Mouse (Mus musculus): ENCODE measurements around the gene Grik3. TPM values are rescaled to one million over a fixed set of nuclear protein-coding genes. Genes with fewer than 3 reads are reported as not detected.

The Grik3 gene
- polyA plus RNA-seq, 1 experiment, result 0.08 TPM

- H3K4me3 ChIP-seq (ENCODE audit: insufficient read depth, low read length), result no peak overlapping the region
- no peak for TF ChIP-seq CTCF (IDR thresholded peaks at IDR 0.05; ENCODE audit: low read depth, low read length)
- TF ChIP-seq POLR2A (IDR thresholded peaks at IDR 0.05; ENCODE audit: borderline replicate concordance, low read depth, low read length), result no peak
- H3K4me1 ChIP-seq (ENCODE audit: control insufficient read depth, insufficient read depth, low read length), result no peaks in the 10 kb centered on the region
Measured at GRCm38 (mm10) chr4:125491505-125492121, 1.1 kb downstream of the Grik3 start.

GRCm38 (mm10) chr4:125492122-125492505, 1.6 kb downstream of the Grik3 start:
- TF ChIP-seq POLR2A (IDR thresholded peaks at IDR 0.05; ENCODE audit: borderline replicate concordance, low read depth, low read length), result no peak
- TF ChIP-seq CTCF (IDR thresholded peaks at IDR 0.05; ENCODE audit: low read depth, low read length), result no peak
- Histone ChIP-seq H3K27ac (ENCODE audit: insufficient read depth, low read depth, low read length) (no peak overlapping the region), H3K4me3 (ENCODE audit: insufficient read depth, low read length) (no peak overlapping the region), H3K4me1 (ENCODE audit: control insufficient read depth, insufficient read depth, low read length) (no peaks in the 10 kb centered on the region)

More at GRCm38 (mm10) chr4:125491505-125492121, 1.1 kb downstream of the Grik3 start:
- no peak overlapping the region for H3K27ac ChIP-seq (ENCODE audit: insufficient read depth, low read depth, low read length)

- TF ChIP-seq CTCF (IDR thresholded peaks at IDR 0.05; ENCODE audit: low read depth, low read length) (no peak), POLR2A (IDR thresholded peaks at IDR 0.05; ENCODE audit: borderline replicate concordance, low read depth, low read length) (no peak)
- Histone ChIP-seq H3K4me1 (ENCODE audit: control insufficient read depth, insufficient read depth, low read length) (no peaks in the 10 kb centered on the region), H3K4me3 (ENCODE audit: insufficient read depth, low read length) (no peak overlapping the region), H3K27ac (ENCODE audit: insufficient read depth, low read depth, low read length) (no peak overlapping the region)
Measured at GRCm38 (mm10) chr4:125492706-125493105, 2.2 kb downstream of the Grik3 start.

- no peaks in the 10 kb centered on the region for H3K4me1 ChIP-seq (ENCODE audit: control insufficient read depth, insufficient read depth, low read length)
- no peak overlapping the region for H3K4me3 ChIP-seq (ENCODE audit: insufficient read depth, low read length)
- TF ChIP-seq CTCF (IDR thresholded peaks at IDR 0.05; ENCODE audit: low read depth, low read length) (no peak), POLR2A (IDR thresholded peaks at IDR 0.05; ENCODE audit: borderline replicate concordance, low read depth, low read length) (no peak)
- no peak overlapping the region for H3K27ac ChIP-seq (ENCODE audit: insufficient read depth, low read depth, low read length)
Measured at GRCm38 (mm10) chr4:125493124-125493523, 2.6 kb downstream of the Grik3 start.

GRCm38 (mm10) chr4:125495477-125495876, 5.0 kb downstream of the Grik3 start:
- Histone ChIP-seq H3K27ac (ENCODE audit: insufficient read depth, low read depth, low read length) (no peak overlapping the region), H3K4me3 (ENCODE audit: insufficient read depth, low read length) (no peak overlapping the region), H3K4me1 (ENCODE audit: control insufficient read depth, insufficient read depth, low read length) (no peaks in the 10 kb centered on the region)
- TF ChIP-seq POLR2A (IDR thresholded peaks at IDR 0.05; ENCODE audit: borderline replicate concordance, low read depth, low read length) (no peak), CTCF (IDR thresholded peaks at IDR 0.05; ENCODE audit: low read depth, low read length) (no peak)

GRCm38 (mm10) chr4:125497001-125497400, 6.5 kb downstream of the Grik3 start:
- no peaks in the 10 kb centered on the region for H3K4me1 ChIP-seq (ENCODE audit: control insufficient read depth, insufficient read depth, low read length)
- no peak overlapping the region for H3K4me3 ChIP-seq (ENCODE audit: insufficient read depth, low read length)
- TF ChIP-seq CTCF (IDR thresholded peaks at IDR 0.05; ENCODE audit: low read depth, low read length) (no peak), POLR2A (IDR thresholded peaks at IDR 0.05; ENCODE audit: borderline replicate concordance, low read depth, low read length) (no peak)
- H3K27ac ChIP-seq (ENCODE audit: insufficient read depth, low read depth, low read length), result no peak overlapping the region

- TF ChIP-seq POLR2A (IDR thresholded peaks at IDR 0.05; ENCODE audit: borderline replicate concordance, low read depth, low read length) (no peak), CTCF (IDR thresholded peaks at IDR 0.05; ENCODE audit: low read depth, low read length) (no peak)
- Histone ChIP-seq H3K4me1 (ENCODE audit: control insufficient read depth, insufficient read depth, low read length) (no peaks in the 10 kb centered on the region), H3K27ac (ENCODE audit: insufficient read depth, low read depth, low read length) (no peak overlapping the region), H3K4me3 (ENCODE audit: insufficient read depth, low read length) (no peak overlapping the region)
Measured at GRCm38 (mm10) chr4:125497471-125497870, 7.0 kb downstream of the Grik3 start.

GRCm38 (mm10) chr4:125498866-125499265, 8.4 kb downstream of the Grik3 start:
- Histone ChIP-seq H3K4me3 (ENCODE audit: insufficient read depth, low read length) (no peak overlapping the region), H3K27ac (ENCODE audit: insufficient read depth, low read depth, low read length) (no peak overlapping the region), H3K4me1 (ENCODE audit: control insufficient read depth, insufficient read depth, low read length) (no peaks in the 10 kb centered on the region)
- TF ChIP-seq CTCF (IDR thresholded peaks at IDR 0.05; ENCODE audit: low read depth, low read length), result no peak
- TF ChIP-seq POLR2A (IDR thresholded peaks at IDR 0.05; ENCODE audit: borderline replicate concordance, low read depth, low read length), result no peak

GRCm38 (mm10) chr4:125502861-125503260, 12.4 kb downstream of the Grik3 start:
- H3K4me1 ChIP-seq (ENCODE audit: control insufficient read depth, insufficient read depth, low read length), result no peaks in the 10 kb centered on the region
- TF ChIP-seq CTCF (IDR thresholded peaks at IDR 0.05; ENCODE audit: low read depth, low read length) (no peak), POLR2A (IDR thresholded peaks at IDR 0.05; ENCODE audit: borderline replicate concordance, low read depth, low read length) (no peak)

GRCm38 (mm10) chr4:125512434-125512833, 21.9 kb downstream of the Grik3 start:
- Histone ChIP-seq H3K27ac (ENCODE audit: insufficient read depth, low read depth, low read length) (no peak overlapping the region), H3K4me1 (ENCODE audit: control insufficient read depth, insufficient read depth, low read length) (no peaks in the 10 kb centered on the region), H3K4me3 (ENCODE audit: insufficient read depth, low read length) (no peak overlapping the region)
- no peak for TF ChIP-seq POLR2A (IDR thresholded peaks at IDR 0.05; ENCODE audit: borderline replicate concordance, low read depth, low read length)

More at GRCm38 (mm10) chr4:125502861-125503260, 12.4 kb downstream of the Grik3 start:
- Histone ChIP-seq H3K27ac (ENCODE audit: insufficient read depth, low read depth, low read length) (no peak overlapping the region), H3K4me3 (ENCODE audit: insufficient read depth, low read length) (no peak overlapping the region)
